Mouse (Mus musculus) lung, postnatal 0 days (tissue): ENCODE data around the gene Axin1.

Source experiments
- CTCF ChIP-seq: IDR thresholded peaks from 2 replicates; pipeline ENCODE4 v1.5.1; 2016; ENCODE audit warnings: antibody characterized with exemption, mild to moderate bottlenecking
- EP300 ChIP-seq: IDR thresholded peaks from 2 replicates; pipeline ENCODE4 v1.6.1; 2016; ENCODE audit warnings: antibody characterized with exemption, mild to moderate bottlenecking, control low read depth

GRCm38 (mm10) chr17:26138239-26138836 is at the start of gene Axin1:
- TF ChIP-seq CTCF (peak; percentile 71), EP300 (no peak)
